Mouse (Mus musculus) bone marrow macrophage, adult 2 months (primary cell): ENCODE data around the gene Ano9. TPM values are rescaled to one million over a fixed set of nuclear protein-coding genes. Genes with fewer than 3 reads are reported as not detected.

Source experiments
- H3K27ac ChIP-seq: 2 replicates; pipeline ENCODE4 v1.5.1; 2012; ENCODE audit warnings: low read depth, low read length; ENCODE audit not compliant: insufficient read depth
- H3K4me1 ChIP-seq: 2 replicates; pipeline ENCODE4 v1.6.1; 2012; ENCODE audit warnings: low read length; ENCODE audit not compliant: control insufficient read depth, insufficient read depth
- H3K4me3 ChIP-seq: 2 replicates; pipeline ENCODE4 v1.5.1; 2012; ENCODE audit warnings: mild to moderate bottlenecking, low read length, moderate library complexity; ENCODE audit not compliant: insufficient read depth
- CTCF ChIP-seq: IDR thresholded peaks from 2 replicates; pipeline ENCODE4 v1.5.1; 2012; ENCODE audit warnings: low read depth, mild to moderate bottlenecking, low read length, moderate library complexity
- POLR2A ChIP-seq: IDR thresholded peaks from 2 replicates; pipeline ENCODE4 v1.6.1; 2012; ENCODE audit warnings: mild to moderate bottlenecking, low read depth, low read length, borderline replicate concordance
- polyA plus RNA-seq: library from polyadenylated mRNA; stranded (reverse); fragments of >200 nt; gene quantifications from 2 replicates; pipeline ENCODE4 v1.2.4, GENCODE M21; 2012; ENCODE audit not compliant: missing spikeins, insufficient read depth, insufficient read length

Ano9 gene
- not detected in 2 replicates for polyA plus RNA-seq

GRCm38 (mm10) chr7:141117636-141118035 is at the start of gene Ano9:
Gene Ano9 (minus strand): TSS chr7:141117806.
- no peak within 1 kb of the TSS for H3K4me3 ChIP-seq
- peaks cover 10% of the 10 kb centered on the region for H3K4me1 ChIP-seq
- no peak within 1 kb of the TSS for H3K27ac ChIP-seq
- TF ChIP-seq CTCF (no peak), POLR2A (no peak)

- Histone ChIP-seq H3K27ac (peak overlapping the region; percentile 83), H3K4me3 (peak overlapping the region; percentile 10), H3K4me1 (peaks cover 46% of the 10 kb centered on the region)
- TF ChIP-seq POLR2A: no peak
- no peak for TF ChIP-seq CTCF
These were observed 47.2 kb upstream of the Ano9 start for GRCm38 (mm10) chr7:141164850-141165249.

GRCm38 (mm10) chr7:141164397-141164796 is 46.8 kb upstream of the Ano9 start:
- Histone ChIP-seq H3K27ac (peak overlapping the region; percentile 83), H3K4me1 (peaks cover 41% of the 10 kb centered on the region), H3K4me3 (no peak overlapping the region)
- no peak for TF ChIP-seq CTCF
- TF ChIP-seq POLR2A: no peak

- no peak for TF ChIP-seq POLR2A
- no peak for TF ChIP-seq CTCF
- H3K27ac ChIP-seq: no peak overlapping the region
- no peaks in the 10 kb centered on the region for H3K4me1 ChIP-seq
- no peak overlapping the region for H3K4me3 ChIP-seq
These were observed 37.8 kb upstream of the Ano9 start for GRCm38 (mm10) chr7:141155362-141155761.

- TF ChIP-seq CTCF (no peak), POLR2A (no peak)
- H3K27ac ChIP-seq: no peak overlapping the region
- no peak overlapping the region for H3K4me3 ChIP-seq
- H3K4me1 ChIP-seq: no peaks in the 10 kb centered on the region
These were observed 31.0 kb upstream of the Ano9 start for GRCm38 (mm10) chr7:141148639-141149038.

GRCm38 (mm10) chr7:141147044-141147443 is 29.4 kb upstream of the Ano9 start:
- no peak for TF ChIP-seq CTCF
- no peak for TF ChIP-seq POLR2A
- H3K4me3 ChIP-seq: no peak overlapping the region
- no peaks in the 10 kb centered on the region for H3K4me1 ChIP-seq
- no peak overlapping the region for H3K27ac ChIP-seq

- TF ChIP-seq POLR2A: no peak
- no peak for TF ChIP-seq CTCF
- Histone ChIP-seq H3K4me1 (no peaks in the 10 kb centered on the region), H3K4me3 (no peak overlapping the region), H3K27ac (no peak overlapping the region)
These were observed 28.5 kb upstream of the Ano9 start for GRCm38 (mm10) chr7:141146043-141146595.

- H3K4me3 ChIP-seq: no peak overlapping the region
- no peaks in the 10 kb centered on the region for H3K4me1 ChIP-seq
- TF ChIP-seq CTCF (no peak), POLR2A (no peak)
- no peak overlapping the region for H3K27ac ChIP-seq
These were observed 27.8 kb upstream of the Ano9 start for GRCm38 (mm10) chr7:141145403-141145802.

- TF ChIP-seq CTCF: no peak
- TF ChIP-seq POLR2A: no peak
- Histone ChIP-seq H3K4me3 (no peak overlapping the region), H3K4me1 (no peaks in the 10 kb centered on the region), H3K27ac (no peak overlapping the region)
These were observed 27.0 kb upstream of the Ano9 start for GRCm38 (mm10) chr7:141144650-141145049.

GRCm38 (mm10) chr7:141143861-141144260 is 26.3 kb upstream of the Ano9 start:
- Histone ChIP-seq H3K4me1 (no peaks in the 10 kb centered on the region), H3K4me3 (no peak overlapping the region), H3K27ac (no peak overlapping the region)
- no peak for TF ChIP-seq POLR2A
- TF ChIP-seq CTCF: no peak

- no peak for TF ChIP-seq POLR2A
- TF ChIP-seq CTCF: peak; percentile 18; the same call in 1 of the 2 replicates
- no peak overlapping the region for H3K4me3 ChIP-seq
- no peak overlapping the region for H3K27ac ChIP-seq
- H3K4me1 ChIP-seq: no peaks in the 10 kb centered on the region
These were observed 25.5 kb upstream of the Ano9 start for GRCm38 (mm10) chr7:141143112-141143511.
